Mouse (Mus musculus) frontal cortex, postnatal 36 days (tissue): ENCODE measurements around the gene 4933402J07Rik.

Experiments used
- DNase-seq, 2 experiments: peaks; one replicate each; pipeline ENCODE4 v3.0.0; 2022; ENCODE audit warnings: low spot score in 2 of 2

4933402J07Rik gene

GRCm38 (mm10) chr8:87563553-87563952, at the start of gene 4933402J07Rik:
TSS of gene 4933402J07Rik (plus strand) at chr8:87563853.
- DNase-seq: no peak

DNA sequence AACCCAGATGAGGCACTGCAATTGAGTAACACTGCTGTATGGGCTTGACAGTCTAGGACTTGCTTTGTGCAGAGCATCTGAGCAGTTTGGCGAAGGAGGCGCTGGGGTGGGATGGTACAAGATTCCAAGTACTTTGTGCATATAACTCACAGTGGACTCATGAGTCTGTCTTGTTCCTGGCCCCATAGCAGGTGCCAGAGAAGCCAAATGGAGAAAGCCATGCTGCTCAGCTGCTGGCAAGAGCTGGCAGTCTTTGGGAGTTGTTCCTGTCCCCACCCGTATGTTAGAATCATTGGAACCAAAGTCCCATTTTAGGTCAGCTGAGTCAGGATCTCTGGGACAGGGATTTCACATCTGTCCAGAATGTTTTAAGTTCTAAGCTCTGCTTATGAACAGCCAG, 46.5 kb upstream of the 4933402J07Rik start:
- no peak for DNase-seq

DNA sequence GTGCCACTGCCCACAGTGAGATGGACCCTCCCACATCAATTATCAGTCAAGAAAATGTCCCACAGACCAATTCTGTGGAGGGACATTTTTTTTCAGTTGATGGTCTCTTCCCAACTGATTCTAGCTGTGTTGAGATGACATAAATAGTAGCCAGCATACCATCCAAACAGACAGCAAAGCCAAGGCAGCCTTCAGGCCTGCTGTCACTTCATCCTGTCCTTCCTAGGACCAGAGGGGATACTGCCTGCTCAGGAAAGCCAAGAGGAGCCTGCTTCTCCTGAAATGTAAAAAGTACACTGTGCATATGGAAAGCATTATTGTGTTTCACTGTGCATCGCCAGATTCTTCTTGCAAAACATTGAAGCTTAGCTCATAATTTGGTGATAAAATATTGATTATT, 38.6 kb upstream of the 4933402J07Rik start:
- DNase-seq: no peak

GRCm38 (mm10) chr8:87531176-87531575, 32.5 kb upstream of the 4933402J07Rik start:
- no peak for DNase-seq

DNA sequence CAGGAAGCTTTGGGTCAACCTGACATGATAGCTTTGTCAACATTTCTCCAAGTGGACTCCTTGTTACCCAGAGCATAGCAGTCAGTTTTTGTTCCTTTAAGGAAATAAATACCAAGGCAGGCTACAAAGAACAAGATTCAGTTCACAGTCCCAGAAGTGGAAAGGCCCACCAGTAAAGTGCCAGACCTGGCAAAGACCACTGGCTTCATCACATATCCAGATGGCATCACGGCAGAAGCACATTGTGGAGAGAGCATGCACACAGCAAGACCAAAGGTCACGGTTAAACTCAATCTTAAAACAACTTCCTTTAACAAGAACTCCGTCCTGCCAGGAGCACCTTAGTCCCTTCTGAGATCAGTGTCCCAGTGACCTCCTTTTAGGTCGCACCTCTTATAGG, 30.2 kb upstream of the 4933402J07Rik start:
- no peak for DNase-seq

DNA sequence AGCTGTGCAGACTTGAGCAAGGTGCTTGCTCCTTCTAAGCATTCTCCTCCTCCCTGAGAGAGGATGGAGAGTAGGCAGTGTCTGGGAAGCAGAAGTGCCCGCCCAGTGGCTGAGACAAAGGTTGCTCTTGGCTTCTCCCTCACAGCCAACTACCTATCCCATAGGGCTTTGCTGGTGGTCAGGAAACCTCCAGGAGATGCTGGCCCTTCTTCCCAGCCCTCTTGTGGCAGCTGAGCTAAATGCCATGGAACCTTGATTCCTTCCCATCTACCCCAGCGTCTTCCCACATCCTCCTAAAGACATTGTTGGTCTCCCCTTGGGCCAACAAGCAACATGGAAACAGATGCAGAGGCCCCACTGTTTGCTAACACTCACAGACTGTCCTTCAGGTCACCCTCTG, 28.8 kb upstream of the 4933402J07Rik start:
- DNase-seq: no peak

GRCm38 (mm10) chr8:87536615-87537329, 26.9 kb upstream of the 4933402J07Rik start:
- DNase-seq: peak; percentile 74 to 76

DNA sequence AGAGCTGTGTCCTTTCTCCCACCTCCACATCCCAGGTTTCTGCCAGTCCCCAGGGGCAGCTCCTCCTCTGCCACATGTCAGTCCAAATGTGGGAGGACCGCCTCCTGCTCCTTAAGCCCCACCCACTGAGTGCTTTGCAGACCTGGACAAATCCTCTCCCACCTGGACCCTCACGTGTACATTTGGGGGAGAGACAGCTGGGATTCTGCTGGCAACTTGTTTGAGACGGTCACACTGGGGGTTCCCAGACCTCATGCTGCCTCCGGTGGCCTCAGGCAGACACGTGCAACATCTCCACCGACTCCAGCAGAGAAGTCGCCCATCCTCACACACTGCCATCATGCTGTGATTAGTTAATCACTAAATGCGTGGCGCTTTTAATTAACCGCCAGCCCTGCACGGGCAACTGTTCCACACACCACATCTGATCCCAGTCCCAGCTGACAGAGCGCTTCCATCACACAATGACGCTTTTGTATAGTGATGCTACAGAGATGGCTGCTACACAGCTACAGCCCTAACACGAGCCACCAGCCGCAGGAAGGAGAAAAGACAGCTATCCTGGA, 23.7 kb upstream of the 4933402J07Rik start:
- peak; percentile 23 to 24 for DNase-seq

DNA sequence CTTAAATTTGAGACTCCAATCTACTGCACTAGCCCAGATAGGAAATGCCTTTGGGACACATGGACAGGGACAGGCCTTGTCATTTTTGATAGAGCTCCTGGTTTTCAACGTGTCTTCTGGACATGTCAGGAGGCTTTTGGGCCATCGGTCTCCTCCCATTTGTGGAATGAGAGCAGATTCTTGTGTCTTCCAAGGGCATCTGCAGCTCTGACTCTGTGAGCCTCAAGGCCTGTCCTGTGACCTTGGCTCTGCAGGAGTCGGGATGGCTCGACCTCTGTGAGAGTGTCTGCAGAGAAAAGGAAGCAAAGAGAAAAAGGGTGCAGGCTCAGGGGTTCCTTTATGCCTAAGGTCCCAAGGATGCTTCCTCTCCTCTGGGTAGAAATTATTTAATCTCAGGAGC, 13.8 kb upstream of the 4933402J07Rik start:
- no peak for DNase-seq

DNA sequence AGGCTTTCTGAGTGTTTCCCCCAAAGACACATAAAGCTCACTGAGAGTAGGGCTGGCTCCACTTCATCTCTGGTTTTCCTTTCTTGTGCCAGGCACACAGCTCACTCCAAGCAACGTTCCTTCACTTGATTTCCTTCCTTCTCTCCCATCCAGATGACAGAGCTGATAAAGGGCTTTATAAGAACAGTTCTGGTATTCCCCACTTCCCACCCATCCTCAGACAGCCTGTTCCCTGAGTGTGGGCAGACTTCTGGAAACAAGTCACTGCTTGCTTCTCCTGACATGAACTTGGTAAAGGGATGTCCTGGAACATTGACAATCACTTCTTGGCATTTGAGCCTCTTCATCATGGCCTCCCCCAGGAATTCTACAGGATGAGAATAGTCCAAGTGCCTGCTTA, 10.9 kb upstream of the 4933402J07Rik start:
- peak; percentile 14 to 23 for DNase-seq

GRCm38 (mm10) chr8:87560801-87561200, 2.9 kb upstream of the 4933402J07Rik start:
- DNase-seq: no peak

- DNase-seq: no peak
Measured at GRCm38 (mm10) chr8:87569203-87569602, 5.5 kb downstream of the 4933402J07Rik start.

DNA sequence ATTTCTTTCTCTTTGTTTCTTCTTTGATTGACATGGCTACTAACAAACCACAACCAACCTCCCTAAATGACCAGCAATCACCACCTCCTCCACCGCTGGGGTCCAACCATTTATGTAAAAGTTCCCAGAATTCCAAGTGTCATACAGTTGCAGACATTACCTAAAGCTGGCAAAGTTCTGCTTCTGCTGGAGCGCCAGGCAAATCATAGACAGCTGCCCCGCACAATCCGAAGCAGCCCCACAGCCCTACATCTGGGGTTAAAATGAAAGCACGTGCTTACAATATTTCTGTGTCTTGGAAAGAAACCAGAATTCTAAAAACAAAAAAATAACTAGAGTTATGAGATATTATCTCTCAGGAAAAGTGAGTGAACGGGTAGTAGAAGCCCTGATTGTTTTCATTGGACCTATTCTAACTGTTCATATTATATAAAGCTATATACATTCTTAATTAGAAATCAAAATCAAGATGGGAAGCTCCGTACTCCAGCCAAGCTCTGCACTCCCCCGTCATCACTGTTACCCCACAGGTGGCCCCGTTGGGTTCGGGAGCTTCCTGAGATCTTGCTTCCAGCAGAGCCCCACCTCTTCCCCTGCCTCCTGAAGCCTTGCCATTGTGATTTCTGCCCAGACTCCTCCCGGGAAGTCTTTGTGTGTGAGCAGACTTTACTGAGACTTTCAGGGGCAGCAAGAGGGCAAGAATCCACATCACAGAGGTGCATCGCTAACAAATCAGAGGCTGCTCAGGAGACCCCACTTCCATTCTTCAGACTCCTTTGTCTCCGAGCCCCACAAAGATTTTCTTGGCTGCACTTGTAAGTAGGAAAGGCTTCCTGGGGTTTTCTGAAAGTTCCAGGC, 6.3 kb downstream of the 4933402J07Rik start:
- DNase-seq: no peak

DNA sequence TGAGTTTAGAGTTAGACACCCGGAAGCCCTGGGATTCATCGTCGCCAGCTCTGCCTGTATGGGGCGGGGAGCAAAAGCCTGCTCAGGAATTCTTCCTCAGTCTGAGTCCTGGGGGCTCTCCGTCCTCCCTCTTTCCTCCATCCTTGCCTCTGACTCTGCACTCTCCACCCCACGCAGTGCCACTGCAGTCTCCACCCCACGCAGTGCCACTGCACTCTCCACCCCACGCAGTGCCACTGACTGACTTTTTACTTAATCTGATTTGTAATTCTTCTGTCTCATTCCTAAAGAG, 6.9 kb downstream of the 4933402J07Rik start:
- no peak for DNase-seq

DNA sequence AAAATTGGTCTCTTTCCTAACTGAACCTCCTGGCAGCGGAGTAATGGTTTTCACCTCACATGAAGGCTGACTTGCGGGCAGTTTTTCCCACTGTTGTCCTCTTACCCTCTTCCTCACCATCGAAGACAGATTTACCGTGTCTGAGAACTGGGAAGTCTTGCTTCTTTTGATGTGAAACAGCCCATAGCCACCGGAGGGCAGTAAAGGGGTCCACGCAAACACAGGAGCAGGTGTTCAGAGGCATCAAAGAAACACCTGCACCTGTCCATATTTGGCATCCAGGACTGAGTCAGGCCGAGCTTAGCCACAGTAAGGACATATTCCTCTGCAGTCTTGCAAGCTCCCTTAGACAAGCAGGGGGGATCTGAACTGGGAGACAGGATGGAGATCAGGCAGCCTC, 7.2 kb downstream of the 4933402J07Rik start:
- DNase-seq: no peak

DNA sequence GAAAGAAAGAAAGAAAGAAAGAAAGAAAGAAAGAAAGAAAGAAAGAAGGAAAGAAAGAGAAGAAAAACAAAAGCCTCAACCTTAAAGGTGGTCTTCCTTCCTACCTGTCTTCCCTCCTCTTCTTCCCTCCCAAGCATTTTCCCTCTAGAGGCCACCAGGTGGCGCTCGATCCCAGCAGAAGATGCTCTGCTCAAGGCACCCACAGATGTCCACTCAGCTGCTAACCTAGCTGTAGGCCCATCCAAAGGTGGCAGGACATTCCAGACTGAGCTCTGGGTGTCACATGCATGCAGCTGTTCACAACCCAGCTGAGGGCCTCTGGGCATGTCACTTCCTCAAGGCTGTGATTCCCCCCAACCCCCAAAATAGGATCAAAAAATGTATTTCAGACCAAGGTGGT, 30.6 kb downstream of the 4933402J07Rik start:
- peak; percentile 55 to 68 for DNase-seq

DNA sequence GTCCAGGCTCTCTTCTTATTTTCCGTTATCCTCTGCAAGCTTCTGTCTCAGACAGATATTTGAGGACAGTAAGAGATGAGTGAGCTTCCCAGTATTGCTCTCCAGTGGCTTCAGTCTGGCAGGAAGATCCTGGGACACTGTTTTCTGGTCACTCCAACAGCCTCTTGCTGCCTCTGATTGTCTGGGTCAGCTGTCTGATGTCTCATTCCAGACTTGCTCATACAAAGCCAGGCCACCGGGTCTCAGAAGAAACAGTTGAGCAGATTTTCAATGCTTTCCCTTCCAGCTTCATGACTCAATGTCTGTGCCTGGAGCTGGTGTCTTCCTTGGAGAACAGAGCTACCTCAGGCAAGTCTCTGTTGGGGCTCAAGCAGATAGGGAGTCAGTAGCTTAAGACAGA, 39.1 kb downstream of the 4933402J07Rik start:
- DNase-seq: no peak

- no peak for DNase-seq
Measured at GRCm38 (mm10) chr8:87609110-87609509, 45.5 kb downstream of the 4933402J07Rik start.

DNA sequence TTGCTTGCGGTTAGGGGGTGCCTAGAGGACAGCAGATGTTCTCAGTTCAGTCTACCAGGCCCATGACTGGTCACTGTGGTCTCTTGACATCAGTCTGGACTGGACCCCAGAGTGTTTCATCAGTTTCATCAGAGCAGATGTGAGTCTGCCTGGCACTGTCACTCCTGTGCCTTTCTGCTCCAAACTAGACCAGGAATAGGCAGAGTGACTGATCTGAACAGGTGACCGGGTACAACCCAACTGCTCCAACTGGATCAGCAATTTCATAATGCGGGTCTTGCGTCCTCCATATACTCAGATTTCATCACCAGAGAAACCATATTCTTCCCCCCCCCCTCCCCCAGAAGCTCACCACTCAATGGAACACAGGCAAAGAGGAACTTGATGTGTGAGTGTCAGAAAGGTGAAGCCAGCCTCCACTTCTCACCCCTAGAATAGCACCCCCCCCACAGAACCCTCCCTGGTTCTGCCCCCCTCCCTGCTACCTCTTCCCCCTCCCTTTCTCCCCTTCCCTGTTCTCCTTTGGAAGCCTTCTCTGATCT, 46.1 kb downstream of the 4933402J07Rik start:
- DNase-seq: no peak

DNA sequence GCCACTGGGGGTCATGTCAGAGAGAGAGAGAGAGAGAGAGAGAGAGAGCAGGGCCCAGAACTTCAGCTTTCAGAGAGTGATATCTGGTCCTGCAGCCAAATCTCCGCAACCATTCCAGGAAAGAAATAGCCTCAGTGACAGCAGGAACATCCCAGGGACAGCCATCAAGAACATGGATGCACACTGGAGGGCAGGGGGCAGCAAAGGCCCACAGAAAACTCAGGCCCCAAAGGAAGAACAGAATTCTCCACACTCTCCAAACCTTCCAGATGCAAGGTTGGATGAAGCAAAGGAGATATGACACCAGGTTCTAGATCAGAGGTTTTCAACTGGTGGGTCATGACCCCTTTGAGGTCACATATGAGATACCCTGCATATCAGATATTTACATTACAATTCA, 50.0 kb downstream of the 4933402J07Rik start:
- DNase-seq: no peak

- DNase-seq: peak; percentile 6 to 50
Measured at GRCm38 (mm10) chr8:87619118-87619517, 55.5 kb downstream of the 4933402J07Rik start.

- no peak for DNase-seq
Measured at GRCm38 (mm10) chr8:87619529-87619928, 55.9 kb downstream of the 4933402J07Rik start.

DNA sequence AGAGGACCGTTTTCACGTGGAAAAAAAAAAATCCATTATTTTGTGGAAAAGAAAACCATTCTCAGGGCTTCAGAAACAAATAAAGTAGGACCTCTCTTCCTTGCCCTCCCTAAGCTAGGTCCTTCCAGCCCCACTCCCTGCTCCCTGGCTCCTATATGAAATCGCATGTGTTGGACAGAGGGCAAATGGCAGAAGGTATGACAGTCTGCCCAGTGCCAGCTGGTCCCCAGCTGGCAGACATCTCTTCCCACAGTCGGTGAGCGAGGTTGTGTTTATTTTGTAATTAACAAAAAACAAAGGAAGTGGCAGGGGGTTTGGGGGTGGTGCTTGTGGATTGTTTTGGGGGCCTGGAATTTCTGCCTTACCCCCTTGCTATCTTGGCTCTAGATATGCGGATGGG, 56.6 kb downstream of the 4933402J07Rik start:
- no peak for DNase-seq
